Mouse (Mus musculus) intestine, postnatal 0 days (tissue): ENCODE results near the gene Pfdn6. TPM values are rescaled to one million over a fixed set of nuclear protein-coding genes. Genes with fewer than 3 reads are reported as not detected.
"Not testable (repeated sequence)": the region's sequence is repeated elsewhere in the genome, so short reads cannot be mapped to it uniquely, and the experiment has no call there.

Source experiments
- ATAC-seq: fragments of 200-750 bp; cut with Nextera tagmentation; 2 replicates; pipeline ENCODE4 v1.8.0; 2017; ENCODE audit warnings: mild to moderate bottlenecking, moderate TSS enrichment, moderate library complexity
- H3K27ac ChIP-seq: fragments of 300-500 bp; sonication (generic); 2 replicates; pipeline ENCODE4 v1.5.1; 2014; ENCODE audit warnings: mild to moderate bottlenecking, low read depth, low read length, moderate library complexity
- H3K27me3 ChIP-seq: fragments of 300-500 bp; sonication (generic); replicated peaks from 2 replicates; pipeline ENCODE4 v1.6.1; 2014; ENCODE audit warnings: low read length, mixed read lengths; ENCODE audit not compliant: control insufficient read depth, insufficient read depth
- H3K36me3 ChIP-seq: fragments of 300-500 bp; sonication (generic); 2 replicates; pipeline ENCODE4 v1.6.1; 2014; ENCODE audit warnings: mild to moderate bottlenecking, moderate library complexity; ENCODE audit not compliant: control insufficient read depth, insufficient read depth
- H3K4me1 ChIP-seq: fragments of 300-500 bp; sonication (generic); replicated peaks from 2 replicates; pipeline ENCODE4 v1.6.1; 2014; ENCODE audit warnings: antibody characterized with exemption, low read length, mixed read lengths; ENCODE audit not compliant: control insufficient read depth, insufficient read depth
- H3K4me2 ChIP-seq: fragments of 300-500 bp; sonication (generic); replicated peaks from 2 replicates; pipeline ENCODE4 v1.6.1; 2014; ENCODE audit warnings: low read depth, mild to moderate bottlenecking, moderate library complexity
- H3K4me3 ChIP-seq: fragments of 300-500 bp; sonication (generic); 2 replicates; pipeline ENCODE4 v1.5.1; 2014; ENCODE audit warnings: low read depth, low read length
- H3K9ac ChIP-seq: fragments of 300-500 bp; sonication (generic); 2 replicates; pipeline ENCODE4 v1.6.1; 2014; ENCODE audit warnings: mild to moderate bottlenecking, low read depth, low read length
- H3K9me3 ChIP-seq: fragments of 300-500 bp; sonication (generic); 2 replicates; pipeline ENCODE4 v1.6.1; 2016; ENCODE audit warnings: mixed run types; ENCODE audit not compliant: control insufficient read depth
- CTCF ChIP-seq: sonication (generic); IDR thresholded peaks from 2 replicates; pipeline ENCODE4 v1.5.1; 2016; ENCODE audit warnings: low read depth, mild to moderate bottlenecking, control low read depth, antibody characterized with exemption, moderate library complexity
- WGBS: fragments of 180-500 bp; shearing (Covaris S2); extraction: QIAGEN DNeasy Blood & Tissue Kit; methylation state at CpG from one replicate; pipeline ENCODE4 v1.1.7; 2014; 5-methylcytosine and 5-hydroxymethylcytosine counted together
- polyA plus RNA-seq: library from polyadenylated mRNA; unstranded; fragments of >200 nt; fragmentation: Nextera tagmentation; extraction: Ambion mirVana; gene quantifications from 2 replicates; pipeline ENCODE4 v1.2.1, GENCODE M21; 2015

The Pfdn6 gene
- polyA plus RNA-seq = 111 and 116 TPM in 2 replicates

GRCm38 (mm10) chr17:33940206-33940805 lies at the start of gene Pfdn6, which contains the start of gene Wdr46:
TSS of gene Pfdn6 (minus strand) at chr17:33940343.
TSS of gene Wdr46 (plus strand) at chr17:33940660.
- Histone ChIP-seq H3K9me3 (no peaks in the 10 kb centered on the region), H3K4me1 (peaks cover 4% of the 10 kb centered on the region; the same call in 1 of the 2 replicates), H3K36me3 (peaks cover 29% of the 10 kb centered on the region), H3K27ac (no peak within 1 kb of the TSS), H3K9ac (peak within 1 kb of the TSS; percentile 79), H3K27me3 (no peaks in the 10 kb centered on the region), H3K4me3 (peak within 1 kb of the TSS; percentile 57), H3K4me2 (peak within 1 kb of the TSS; percentile 83)
- no peak for TF ChIP-seq CTCF
- ATAC-seq = peak; percentile 87
- 0% methylated on average over 36 of the region's 36 CpGs for WGBS

- not testable (repeated sequence) for H3K4me1 ChIP-seq, H3K27me3 ChIP-seq, H3K4me3 ChIP-seq, ATAC-seq, H3K27ac ChIP-seq, H3K36me3 ChIP-seq, H3K9me3 ChIP-seq, H3K9ac ChIP-seq
- TF ChIP-seq CTCF = peak; percentile 88
- WGBS = 10% methylated on average over 8 of the region's 8 CpGs
- peak overlapping the region; percentile 73; the same call in 1 of the 2 replicates for H3K4me2 ChIP-seq
Measured at GRCm38 (mm10) chr17:33982136-33982535, 42.0 kb upstream of the Pfdn6 start.

GRCm38 (mm10) chr17:33981192-33981909 lies 41.2 kb upstream of the Pfdn6 start:
- not testable (repeated sequence) for H3K4me1 ChIP-seq

GRCm38 (mm10) chr17:33980181-33981035 lies 40.3 kb upstream of the Pfdn6 start:
- H3K27me3 ChIP-seq = no peaks in the 10 kb centered on the region
- H3K4me3 ChIP-seq = no peak overlapping the region
- no peaks in the 10 kb centered on the region for H3K36me3 ChIP-seq
- H3K4me1 ChIP-seq = no peaks in the 10 kb centered on the region; the same call in 1 of the 2 replicates
- no peak for TF ChIP-seq CTCF
- peak overlapping the region; percentile 73; the same call in 1 of the 2 replicates for H3K4me2 ChIP-seq
- H3K9ac ChIP-seq = no peak overlapping the region
- no peaks in the 10 kb centered on the region for H3K9me3 ChIP-seq
- ATAC-seq = no peak
- no peak overlapping the region; the same call in 1 of the 2 replicates for H3K27ac ChIP-seq
- 75% methylated on average over 19 of the region's 19 CpGs for WGBS

More at GRCm38 (mm10) chr17:33981192-33981909, 41.2 kb upstream of the Pfdn6 start:
- Histone ChIP-seq H3K4me2 (peak overlapping the region; percentile 73), H3K4me3 (peak overlapping the region; percentile 39), H3K27ac (peak overlapping the region; percentile 71; the same call in 1 of the 2 replicates)
- not testable (repeated sequence) for H3K27me3 ChIP-seq, H3K9ac ChIP-seq, H3K9me3 ChIP-seq, H3K36me3 ChIP-seq
- WGBS = under 1% methylated on average over 27 of the region's 27 CpGs
- ATAC-seq = peak; percentile 50
- TF ChIP-seq CTCF = peak; percentile 82

GRCm38 (mm10) chr17:33979512-33980050 lies 39.4 kb upstream of the Pfdn6 start:
- no peak for TF ChIP-seq CTCF
- ATAC-seq = no peak
- H3K9me3 ChIP-seq = no peaks in the 10 kb centered on the region
- 58% methylated on average over 6 of the region's 6 CpGs for WGBS
- H3K4me3 ChIP-seq = no peak overlapping the region
- H3K27ac ChIP-seq = peak overlapping the region; percentile 82
- H3K27me3 ChIP-seq = no peaks in the 10 kb centered on the region
- no peaks in the 10 kb centered on the region for H3K36me3 ChIP-seq
- peak overlapping the region; percentile 87; the same call in 1 of the 2 replicates for H3K4me2 ChIP-seq
- no peaks in the 10 kb centered on the region; the same call in 1 of the 2 replicates for H3K4me1 ChIP-seq
- no peak overlapping the region for H3K9ac ChIP-seq
